Mouse (Mus musculus): ENCODE data around the gene Pdzd4.

The Pdzd4 gene

DNA sequence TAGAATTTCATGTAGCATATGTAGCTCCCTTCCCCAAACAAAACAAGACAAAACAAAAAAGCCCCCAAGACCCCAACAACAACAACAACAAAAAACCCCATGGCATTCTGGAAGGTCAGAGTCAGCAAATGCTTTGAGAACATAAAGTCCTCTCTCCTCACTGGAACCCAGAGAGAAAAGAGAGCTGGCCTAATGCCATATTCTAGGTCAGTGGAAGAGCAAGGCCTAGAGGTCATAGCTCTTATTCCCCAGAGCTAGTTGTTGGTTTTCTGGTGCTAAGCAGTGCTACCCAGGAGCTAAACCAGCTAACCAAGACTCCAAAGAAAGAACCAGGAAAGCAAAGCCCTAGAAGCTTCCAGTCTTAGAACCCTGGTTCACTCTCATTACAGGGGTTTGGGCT lies 39.1 kb downstream of the Pdzd4 start:
- DNase-seq (ENCODE audit: low spot score in 2 of 2): no peak

- no peak for DNase-seq (ENCODE audit: low spot score in 2 of 2)
Observed at GRCm38 (mm10) chrX:73782227-73782626, 42.5 kb downstream of the Pdzd4 start.

DNA sequence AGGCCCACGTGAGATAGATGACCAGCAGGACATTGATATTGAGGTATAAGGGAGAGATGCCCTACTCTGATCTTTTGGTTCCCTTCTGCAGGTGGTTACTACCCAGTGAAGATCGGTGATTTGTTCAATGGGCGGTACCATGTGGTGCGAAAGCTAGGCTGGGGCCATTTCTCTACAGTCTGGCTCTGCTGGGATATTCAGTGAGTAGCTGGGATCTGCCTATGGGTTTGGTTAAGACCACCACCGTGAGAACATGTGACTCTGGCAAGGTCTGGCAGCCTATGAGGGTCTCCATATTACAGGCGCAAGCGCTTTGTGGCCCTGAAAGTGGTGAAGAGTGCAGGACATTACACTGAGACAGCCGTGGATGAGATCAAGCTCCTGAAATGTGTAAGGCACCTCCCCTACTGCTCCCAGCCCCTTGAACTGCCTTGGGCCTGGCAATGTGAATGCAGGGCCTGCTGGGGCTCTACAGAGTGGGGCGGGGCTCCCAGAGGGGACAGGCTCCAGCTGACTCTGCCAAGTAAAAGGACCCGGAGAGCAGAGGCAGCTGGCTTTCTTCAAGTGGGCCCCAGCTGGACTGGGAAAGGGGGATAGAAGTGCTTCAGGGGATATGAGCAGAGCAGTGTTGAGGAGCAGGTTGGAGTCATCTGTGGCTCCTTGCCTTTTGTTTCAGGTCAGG lies 49.8 kb downstream of the Pdzd4 start:
- DNase-seq (ENCODE audit: low spot score in 2 of 2): no peak

DNA sequence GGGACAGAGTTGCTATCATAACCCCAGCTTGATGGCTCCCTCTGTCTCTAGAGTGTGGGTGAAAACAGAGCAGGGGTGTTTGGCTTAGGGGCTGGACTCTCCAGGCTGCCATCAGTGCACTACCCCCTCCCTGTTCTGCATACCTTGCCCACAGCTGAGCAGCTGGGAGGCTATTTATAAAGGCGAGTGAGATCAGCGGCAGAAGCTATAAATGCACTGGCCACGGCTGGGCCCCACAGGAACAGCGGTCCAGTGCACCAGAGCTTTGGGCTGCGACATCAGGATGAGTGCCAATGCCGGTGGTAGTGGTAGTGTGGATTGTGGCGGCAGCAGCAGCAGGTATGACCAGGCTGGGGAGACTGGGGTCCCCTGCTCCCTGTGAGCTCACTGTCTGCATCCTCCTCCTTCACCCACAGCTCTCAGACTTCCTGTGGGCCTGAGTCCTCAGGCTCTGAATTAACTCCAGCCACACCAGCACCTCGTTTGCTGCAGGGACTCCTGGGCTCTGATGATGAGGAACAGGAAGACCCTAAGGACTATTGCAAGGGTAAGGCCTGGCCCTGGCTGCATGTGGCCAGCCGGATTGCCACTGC lies 50.5 kb downstream of the Pdzd4 start, which contains the start of gene Srpk3:
Srpk3 (plus strand) TSS at position 238 of the 593 bp plus-strand sequence.
- DNase-seq (ENCODE audit: low spot score in 2 of 2): peak in 1 of 2 experiments; percentile 41

GRCm38 (mm10) chrX:73767267-73767666 lies 57.5 kb downstream of the Pdzd4 start:
- no peak for DNase-seq (ENCODE audit: low spot score in 2 of 2)

- no peak for DNase-seq (ENCODE audit: low spot score in 2 of 2)
Observed at GRCm38 (mm10) chrX:73765311-73765710, 59.5 kb downstream of the Pdzd4 start.

DNA sequence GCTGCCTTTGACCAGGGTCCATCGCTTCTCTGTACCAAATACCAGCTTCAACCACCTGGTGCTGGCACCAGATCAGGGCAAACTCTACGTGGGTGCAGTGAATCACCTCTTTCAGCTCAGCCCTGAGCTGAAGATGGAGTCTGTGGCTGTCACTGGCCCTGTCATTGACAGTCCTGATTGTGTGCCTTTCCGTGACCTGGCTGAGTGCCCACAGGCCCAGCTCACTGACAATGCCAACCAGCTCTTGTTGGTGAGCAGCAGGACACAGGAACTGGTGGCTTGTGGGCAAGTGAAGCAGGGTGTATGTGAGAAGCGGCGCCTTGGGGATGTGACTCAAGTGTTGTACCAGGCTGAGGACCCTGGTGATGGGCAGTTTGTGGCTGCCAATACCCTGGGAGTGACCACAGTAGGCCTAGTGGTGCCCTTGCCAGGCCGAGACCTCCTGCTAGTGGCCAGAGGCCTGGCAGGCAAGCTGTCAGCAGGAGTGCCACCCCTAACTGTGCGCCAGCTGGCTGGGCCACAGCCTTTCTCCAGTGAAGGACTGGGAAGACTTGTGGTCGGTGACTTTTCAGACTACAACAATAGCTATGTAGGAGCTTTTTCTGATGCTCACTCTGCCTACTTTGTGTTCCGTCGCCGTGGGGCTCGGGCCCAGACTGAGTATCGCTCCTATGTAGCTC lies 66.0 kb downstream of the Pdzd4 start:
- no peak for DNase-seq (ENCODE audit: low spot score in 2 of 2)

GRCm38 (mm10) chrX:73756334-73757140 lies 68.2 kb downstream of the Pdzd4 start, which contains the start of gene Plxnb3:
Plxnb3 (plus strand) TSS chrX:73757090.
- no peak for DNase-seq (ENCODE audit: low spot score in 2 of 2)

GRCm38 (mm10) chrX:73748977-73749376 lies 75.8 kb downstream of the Pdzd4 start:
- no peak for DNase-seq (ENCODE audit: low spot score in 2 of 2)

DNA sequence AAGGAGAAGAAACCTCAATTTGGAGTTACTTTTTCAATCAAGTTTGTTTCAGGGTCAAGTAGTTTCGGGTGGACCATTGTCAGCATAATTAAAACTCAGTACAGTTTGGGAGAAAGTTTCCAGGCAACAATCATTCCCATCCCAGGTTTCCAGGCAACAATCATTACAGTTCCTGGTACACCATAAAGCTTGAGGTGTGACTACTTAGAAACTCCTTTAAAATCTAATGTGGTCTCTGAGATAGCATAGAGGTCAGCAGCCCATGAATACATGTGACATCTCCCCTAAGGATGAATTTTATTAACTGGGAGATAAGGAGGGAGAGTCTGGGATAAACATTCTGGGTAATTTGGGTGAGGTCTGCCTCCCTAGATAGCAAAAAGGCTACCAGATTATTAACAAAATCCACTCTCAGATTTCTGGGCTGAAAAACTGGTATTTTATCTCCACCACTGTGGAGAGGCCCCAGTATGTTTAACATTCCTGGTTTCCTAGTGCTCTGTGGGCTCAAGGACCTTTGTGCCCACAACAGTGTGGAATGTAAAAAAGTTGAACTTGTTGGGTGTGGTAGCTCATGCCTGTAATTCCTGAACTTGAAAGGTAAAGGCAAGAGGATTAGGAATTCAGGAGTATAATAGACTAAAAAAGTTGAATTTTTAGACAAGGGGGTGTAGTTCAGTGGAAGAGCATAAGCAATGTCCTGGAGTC lies 79.8 kb downstream of the Pdzd4 start:
- no peak for DNase-seq (ENCODE audit: low spot score in 2 of 2)

Data from right cerebral cortex, postnatal 36 days (tissue).